Mouse (Mus musculus) midbrain, embryonic 13.5 days (tissue): Measurements from ENCODE around the gene Cspg4. TPM values are rescaled to one million over a fixed set of nuclear protein-coding genes. Genes with fewer than 3 reads are reported as not detected.
"Not testable (repeated sequence)": the region's sequence is repeated elsewhere in the genome, so short reads cannot be mapped to it uniquely, and the experiment has no call there.

Experiments
- ATAC-seq: fragments of 200-750 bp; cut with Nextera tagmentation; 2 replicates; pipeline ENCODE4 v1.8.0; 2017; ENCODE audit warnings: mild to moderate bottlenecking, moderate TSS enrichment, moderate library complexity
- H3K27ac ChIP-seq: fragments of 300-500 bp; sonication (generic); 2 replicates; pipeline ENCODE4 v1.5.1; 2015; ENCODE audit warnings: inconsistent platforms, mild to moderate bottlenecking, moderate library complexity
- H3K27me3 ChIP-seq: fragments of 300-500 bp; sonication (generic); 2 replicates; pipeline ENCODE4 v1.6.1; 2015; ENCODE audit warnings: mild to moderate bottlenecking, inconsistent platforms
- H3K36me3 ChIP-seq: fragments of 300-500 bp; sonication (generic); 2 replicates; pipeline ENCODE4 v1.6.1; 2015; ENCODE audit warnings: mild to moderate bottlenecking, inconsistent platforms
- H3K4me1 ChIP-seq: fragments of 300-500 bp; sonication (generic); replicated peaks from 2 replicates; pipeline ENCODE4 v1.6.1; 2015; ENCODE audit warnings: inconsistent platforms
- H3K4me2 ChIP-seq: fragments of 300-500 bp; sonication (generic); replicated peaks from 2 replicates; pipeline ENCODE4 v1.6.1; 2015; ENCODE audit warnings: moderate library complexity, mild to moderate bottlenecking, inconsistent platforms
- H3K4me3 ChIP-seq: fragments of 300-500 bp; sonication (generic); replicated peaks from 2 replicates; pipeline ENCODE4 v1.5.1; 2015; ENCODE audit warnings: mild to moderate bottlenecking, inconsistent platforms
- H3K9ac ChIP-seq: fragments of 300-500 bp; sonication (generic); replicated peaks from 2 replicates; pipeline ENCODE4 v1.6.1; 2015; ENCODE audit warnings: mild to moderate bottlenecking, inconsistent platforms
- H3K9me3 ChIP-seq: fragments of 300-500 bp; sonication (generic); 2 replicates; pipeline ENCODE4 v1.6.1; 2016; ENCODE audit warnings: mild to moderate bottlenecking, inconsistent platforms
- WGBS: fragments of 180-500 bp; shearing (Covaris S2); methylation state at CpG from one replicate; pipeline ENCODE4 v1.1.7; 2015; 5-methylcytosine and 5-hydroxymethylcytosine counted together
- polyA plus RNA-seq: library from polyadenylated mRNA; unstranded; fragments of >200 nt; fragmentation: Nextera tagmentation; extraction: Ambion mirVana; gene quantifications from 2 replicates; pipeline ENCODE4 v1.2.1, GENCODE M21; 2015

Cspg4 gene
- polyA plus RNA-seq, 1 experiment from 2014 or later: 3.5 TPM

DNA sequence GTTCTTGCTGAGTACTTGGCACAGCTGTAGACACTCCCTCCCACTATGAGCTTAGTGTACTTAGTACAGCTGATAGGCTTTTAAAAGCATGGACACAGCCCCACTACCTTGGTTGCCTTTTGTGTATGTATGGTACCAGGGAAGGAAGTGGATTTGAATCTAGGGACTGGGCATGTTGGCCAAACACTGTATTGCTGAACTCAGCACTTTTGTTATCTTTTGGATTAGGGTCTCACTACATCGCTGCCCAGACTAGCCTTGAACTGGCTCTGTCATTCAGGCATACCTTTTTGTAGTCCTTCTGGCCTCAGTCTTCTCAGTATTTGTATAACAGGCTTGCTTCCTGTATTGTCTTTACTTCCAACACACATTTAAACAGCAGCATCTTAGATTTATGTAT is 65.7 kb downstream of the Cspg4 start:
- no peak for ATAC-seq

DNA sequence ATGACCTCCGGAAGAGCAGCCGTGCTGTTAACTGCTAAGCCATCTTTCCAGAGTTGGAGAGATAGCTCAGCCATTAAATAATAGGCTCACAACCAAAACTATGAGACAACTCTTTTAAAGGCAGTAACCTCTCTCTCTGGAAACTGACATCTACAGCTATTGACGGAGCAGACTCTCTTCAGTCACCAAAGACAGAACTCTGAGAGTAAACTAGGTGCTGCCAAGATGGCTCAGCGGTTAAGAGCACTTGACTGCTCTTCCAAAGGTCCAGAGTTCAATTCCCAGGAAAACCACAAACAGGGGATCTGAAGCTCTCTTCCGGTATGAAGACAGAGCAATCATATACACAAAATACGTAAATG is 72.0 kb downstream of the Cspg4 start:
- Histone ChIP-seq H3K4me3 (peak overlapping the region; percentile 89), H3K4me2 (peak overlapping the region; percentile 90), H3K27me3 (no peaks in the 10 kb centered on the region), H3K4me1 (peaks cover 25% of the 10 kb centered on the region), H3K9ac (0 out of 2 replicates have a peak overlapping the region, but pooled peaks have one; percentile 33), H3K36me3 (no peaks in the 10 kb centered on the region; the same call in 1 of the 2 replicates), H3K27ac (0 out of 2 replicates have a peak overlapping the region, but pooled peaks have one; percentile 39), H3K9me3 (no peaks in the 10 kb centered on the region)
- ATAC-seq: peak; percentile 14; the same call in 1 of the 2 replicates
- 15% methylated on average over 6 of the region's 6 CpGs for WGBS

More for the DNA sequence above, 65.7 kb downstream of the Cspg4 start:
- Histone ChIP-seq H3K9ac (no peak overlapping the region), H3K27me3 (peaks cover 18% of the 10 kb centered on the region), H3K4me2 (no peak overlapping the region), H3K36me3 (no peaks in the 10 kb centered on the region), H3K9me3 (no peaks in the 10 kb centered on the region), H3K4me3 (no peak overlapping the region), H3K27ac (no peak overlapping the region), H3K4me1 (peaks cover 27% of the 10 kb centered on the region)
- 86% methylated on average over 1 of the region's 1 CpGs for WGBS

- H3K4me1 ChIP-seq: peaks cover 25% of the 10 kb centered on the region
- peak within 1 kb of the TSS; percentile 90 for H3K4me2 ChIP-seq
- peak within 1 kb of the TSS; percentile 89 for H3K4me3 ChIP-seq
- H3K27me3 ChIP-seq: no peaks in the 10 kb centered on the region
- WGBS: under 1% methylated on average over 73 of the region's 73 CpGs
- ATAC-seq: peak; percentile 96
- H3K36me3 ChIP-seq: no peaks in the 10 kb centered on the region; the same call in 1 of the 2 replicates
- H3K27ac ChIP-seq: peak within 1 kb of the TSS; percentile 86
- no peaks in the 10 kb centered on the region for H3K9me3 ChIP-seq
- peak within 1 kb of the TSS; percentile 85 for H3K9ac ChIP-seq
Measured at GRCm38 (mm10) chr9:56937223-56938160, 72.7 kb downstream of the Cspg4 start, which contains the start of gene Imp3. Gene Imp3, plus strand, starts transcription at chr9:56937475.

GRCm38 (mm10) chr9:56938374-56938773 is 73.5 kb downstream of the Cspg4 start:
- no peak for ATAC-seq
- WGBS: 6% methylated on average over 7 of the region's 7 CpGs
- H3K27me3 ChIP-seq: no peaks in the 10 kb centered on the region

DNA sequence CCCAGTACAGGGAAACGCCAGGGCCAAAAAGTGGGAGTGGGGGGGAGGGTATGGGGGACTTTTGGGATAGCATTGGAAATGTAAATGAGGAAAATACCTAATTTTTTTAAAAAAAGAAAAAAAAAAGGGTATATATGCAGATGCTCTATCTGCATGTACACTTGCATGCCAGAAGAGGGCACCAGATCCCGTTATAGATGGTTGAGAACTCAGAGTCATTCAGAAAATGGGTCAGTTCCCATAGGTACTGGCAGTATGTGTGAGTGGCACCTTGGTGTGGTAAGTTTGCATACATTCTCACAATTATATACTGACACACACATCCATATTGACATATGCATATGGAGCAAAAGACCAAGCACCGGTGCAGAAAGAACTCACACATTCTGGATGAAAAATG is 82.6 kb downstream of the Cspg4 start:
- H3K4me1 ChIP-seq: peaks cover 15% of the 10 kb centered on the region
- not testable (repeated sequence) for H3K27ac ChIP-seq, H3K4me3 ChIP-seq, H3K27me3 ChIP-seq, H3K4me2 ChIP-seq, H3K9me3 ChIP-seq, H3K9ac ChIP-seq, H3K36me3 ChIP-seq, ATAC-seq
- 22% methylated on average over 3 of the region's 3 CpGs for WGBS

More at GRCm38 (mm10) chr9:56938374-56938773, 73.5 kb downstream of the Cspg4 start:
- Histone ChIP-seq H3K9ac (peak overlapping the region; percentile 85), H3K4me1 (peaks cover 25% of the 10 kb centered on the region), H3K4me2 (peak overlapping the region; percentile 90), H3K4me3 (peak overlapping the region; percentile 89), H3K36me3 (no peaks in the 10 kb centered on the region; the same call in 1 of the 2 replicates), H3K9me3 (no peaks in the 10 kb centered on the region), H3K27ac (peak overlapping the region; percentile 86)

GRCm38 (mm10) chr9:56948699-56949098 is 83.9 kb downstream of the Cspg4 start:
- H3K4me2 ChIP-seq, H3K4me3 ChIP-seq, H3K36me3 ChIP-seq, H3K9ac ChIP-seq, H3K27ac ChIP-seq, ATAC-seq, H3K9me3 ChIP-seq, H3K27me3 ChIP-seq: not testable (repeated sequence)
- 91% methylated on average over 5 of the region's 5 CpGs for WGBS
- peaks cover 15% of the 10 kb centered on the region for H3K4me1 ChIP-seq

Other genes starting within 250 kb of the Cspg4 start
- gene Lingo1, start 68.6 kb upstream of the Cspg4 start, polyA plus RNA-seq: 35.1 and 39.0 TPM in 2 replicates
- gene Odf3l1, start 354 bp upstream of the Cspg4 start, polyA plus RNA-seq: not detected in 2 replicates
- 2.8 and 3.1 TPM in 2 replicates for gene Snx33, start 63.3 kb downstream of the Cspg4 start, polyA plus RNA-seq
- gene Imp3, start 72.4 kb downstream of the Cspg4 start, polyA plus RNA-seq: 69.4 and 73.3 TPM in 2 replicates
- gene Snupn, start 85.8 kb downstream of the Cspg4 start, polyA plus RNA-seq: 27.8 and 30.5 TPM in 2 replicates
- gene Ptpn9, start 129.9 kb downstream of the Cspg4 start, polyA plus RNA-seq: 21.7 and 23.4 TPM in 2 replicates
- 29.6 and 33.2 TPM in 2 replicates for gene Sin3a, start 207.0 kb downstream of the Cspg4 start, polyA plus RNA-seq